Mouse (Mus musculus) intestine, postnatal 0 days (tissue): Measurements from ENCODE around the gene Cops8. TPM values are rescaled to one million over a fixed set of nuclear protein-coding genes. Genes with fewer than 3 reads are reported as not detected.

Source experiments
- ATAC-seq: fragments of 200-750 bp; cut with Nextera tagmentation; 2 replicates; pipeline ENCODE4 v1.8.0; 2017; ENCODE audit warnings: mild to moderate bottlenecking, moderate TSS enrichment, moderate library complexity
- H3K27ac ChIP-seq: fragments of 300-500 bp; sonication (generic); 2 replicates; pipeline ENCODE4 v1.5.1; 2014; ENCODE audit warnings: mild to moderate bottlenecking, low read depth, low read length, moderate library complexity
- H3K27me3 ChIP-seq: fragments of 300-500 bp; sonication (generic); replicated peaks from 2 replicates; pipeline ENCODE4 v1.6.1; 2014; ENCODE audit warnings: low read length, mixed read lengths; ENCODE audit not compliant: control insufficient read depth, insufficient read depth
- H3K36me3 ChIP-seq: fragments of 300-500 bp; sonication (generic); 2 replicates; pipeline ENCODE4 v1.6.1; 2014; ENCODE audit warnings: mild to moderate bottlenecking, moderate library complexity; ENCODE audit not compliant: control insufficient read depth, insufficient read depth
- H3K4me1 ChIP-seq: fragments of 300-500 bp; sonication (generic); replicated peaks from 2 replicates; pipeline ENCODE4 v1.6.1; 2014; ENCODE audit warnings: antibody characterized with exemption, low read length, mixed read lengths; ENCODE audit not compliant: control insufficient read depth, insufficient read depth
- H3K4me2 ChIP-seq: fragments of 300-500 bp; sonication (generic); replicated peaks from 2 replicates; pipeline ENCODE4 v1.6.1; 2014; ENCODE audit warnings: low read depth, mild to moderate bottlenecking, moderate library complexity
- H3K4me3 ChIP-seq: fragments of 300-500 bp; sonication (generic); 2 replicates; pipeline ENCODE4 v1.5.1; 2014; ENCODE audit warnings: low read depth, low read length
- H3K9ac ChIP-seq: fragments of 300-500 bp; sonication (generic); 2 replicates; pipeline ENCODE4 v1.6.1; 2014; ENCODE audit warnings: mild to moderate bottlenecking, low read depth, low read length
- H3K9me3 ChIP-seq: fragments of 300-500 bp; sonication (generic); 2 replicates; pipeline ENCODE4 v1.6.1; 2016; ENCODE audit warnings: mixed run types; ENCODE audit not compliant: control insufficient read depth
- CTCF ChIP-seq: sonication (generic); IDR thresholded peaks from 2 replicates; pipeline ENCODE4 v1.5.1; 2016; ENCODE audit warnings: low read depth, mild to moderate bottlenecking, control low read depth, antibody characterized with exemption, moderate library complexity
- WGBS: fragments of 180-500 bp; shearing (Covaris S2); extraction: QIAGEN DNeasy Blood & Tissue Kit; methylation state at CpG from one replicate; pipeline ENCODE4 v1.1.7; 2014; 5-methylcytosine and 5-hydroxymethylcytosine counted together
- polyA plus RNA-seq: library from polyadenylated mRNA; unstranded; fragments of >200 nt; fragmentation: Nextera tagmentation; extraction: Ambion mirVana; gene quantifications from 2 replicates; pipeline ENCODE4 v1.2.1, GENCODE M21; 2015

Cops8 gene
- polyA plus RNA-seq, 1 experiment from 2014 or later, result 49.7 TPM

- H3K4me2 ChIP-seq, result no peak overlapping the region
- ATAC-seq, result no peak
- no peaks in the 10 kb centered on the region for H3K36me3 ChIP-seq
- no peak overlapping the region for H3K9ac ChIP-seq
- no peak overlapping the region for H3K27ac ChIP-seq
- H3K4me3 ChIP-seq, result no peak overlapping the region
- no peaks in the 10 kb centered on the region for H3K9me3 ChIP-seq
- 29% methylated on average over 3 of the region's 3 CpGs for WGBS
- no peak for TF ChIP-seq CTCF
- no peaks in the 10 kb centered on the region for H3K4me1 ChIP-seq
- no peaks in the 10 kb centered on the region for H3K27me3 ChIP-seq
Measured at GRCm38 (mm10) chr1:90634205-90634745, 31.5 kb downstream of the Cops8 start.

- no peak for ATAC-seq
- H3K4me3 ChIP-seq, result no peak overlapping the region
- 36% methylated on average over 7 of the region's 7 CpGs for WGBS
- no peak overlapping the region for H3K4me2 ChIP-seq
- no peak for TF ChIP-seq CTCF
- no peaks in the 10 kb centered on the region for H3K36me3 ChIP-seq
- H3K4me1 ChIP-seq, result no peaks in the 10 kb centered on the region
- H3K9ac ChIP-seq, result no peak overlapping the region
- no peaks in the 10 kb centered on the region for H3K9me3 ChIP-seq
- H3K27me3 ChIP-seq, result no peaks in the 10 kb centered on the region
- no peak overlapping the region for H3K27ac ChIP-seq
Measured at GRCm38 (mm10) chr1:90638335-90638734, 35.6 kb downstream of the Cops8 start.

GRCm38 (mm10) chr1:90650781-90651437, 48.1 kb downstream of the Cops8 start:
- Histone ChIP-seq H3K27me3 (no peaks in the 10 kb centered on the region), H3K27ac (peak overlapping the region; percentile 41; the same call in 1 of the 2 replicates), H3K4me1 (no peaks in the 10 kb centered on the region), H3K4me2 (no peak overlapping the region), H3K36me3 (no peaks in the 10 kb centered on the region), H3K9me3 (no peaks in the 10 kb centered on the region), H3K4me3 (no peak overlapping the region), H3K9ac (no peak overlapping the region)
- WGBS, result 11% methylated on average over 4 of the region's 4 CpGs
- peak; percentile 97 for TF ChIP-seq CTCF
- ATAC-seq, result peak; percentile 56

- Histone ChIP-seq H3K9me3 (no peaks in the 10 kb centered on the region), H3K27me3 (no peaks in the 10 kb centered on the region), H3K4me2 (no peak overlapping the region), H3K27ac (no peak overlapping the region), H3K4me1 (no peaks in the 10 kb centered on the region), H3K9ac (no peak overlapping the region), H3K36me3 (no peaks in the 10 kb centered on the region), H3K4me3 (no peak overlapping the region)
- no peak for TF ChIP-seq CTCF
- no peak for ATAC-seq
Measured at GRCm38 (mm10) chr1:90651781-90652180, 49.0 kb downstream of the Cops8 start.

GRCm38 (mm10) chr1:90652553-90652952, 49.8 kb downstream of the Cops8 start:
- TF ChIP-seq CTCF, result no peak
- 79% methylated on average over 4 of the region's 4 CpGs for WGBS
- Histone ChIP-seq H3K4me1 (no peaks in the 10 kb centered on the region), H3K27ac (no peak overlapping the region), H3K36me3 (no peaks in the 10 kb centered on the region), H3K27me3 (no peaks in the 10 kb centered on the region), H3K9me3 (no peaks in the 10 kb centered on the region), H3K4me2 (no peak overlapping the region), H3K4me3 (no peak overlapping the region), H3K9ac (no peak overlapping the region)
- ATAC-seq, result no peak

GRCm38 (mm10) chr1:90656492-90657245, 53.9 kb downstream of the Cops8 start:
- no peak for ATAC-seq

More at GRCm38 (mm10) chr1:90656492-90657245, 53.9 kb downstream of the Cops8 start:
- no peak overlapping the region for H3K4me2 ChIP-seq
- no peak overlapping the region for H3K9ac ChIP-seq
- no peaks in the 10 kb centered on the region for H3K27me3 ChIP-seq
- no peaks in the 10 kb centered on the region for H3K4me1 ChIP-seq
- no peak overlapping the region for H3K27ac ChIP-seq
- H3K9me3 ChIP-seq, result no peaks in the 10 kb centered on the region
- 66% methylated on average over 16 of the region's 16 CpGs for WGBS
- no peak for TF ChIP-seq CTCF
- H3K36me3 ChIP-seq, result no peaks in the 10 kb centered on the region
- H3K4me3 ChIP-seq, result no peak overlapping the region
